Mouse (Mus musculus): ENCODE measurements at regions not wholly inside any gene's neighbourhood (a gene's known extent, or its start where the extent isn't known, plus 50 kb on each side); places are given as distances from the start of the nearest gene placed in this dataset.

DNA sequence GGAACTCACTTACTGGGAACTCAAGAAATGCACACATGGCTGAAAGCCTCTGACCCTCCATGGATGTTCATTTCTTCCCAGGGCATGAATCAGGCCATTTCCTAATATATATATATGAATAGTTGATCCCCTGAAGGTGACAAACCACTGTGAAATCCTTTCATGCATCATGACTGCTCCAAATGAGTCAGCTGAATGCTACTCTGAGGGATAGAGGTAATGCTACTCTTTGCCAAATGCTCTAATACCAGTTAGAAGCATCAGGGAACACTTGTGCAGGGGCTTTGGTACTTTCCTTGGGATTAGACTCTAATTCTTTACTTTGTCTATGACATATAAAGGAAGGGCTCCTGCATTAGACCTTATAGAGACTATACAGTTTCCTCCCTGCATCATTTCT lies 561.0 kb upstream of the Ercc4 start:
- TF ChIP-seq CTCF (conservative IDR thresholded peaks at IDR 0.05; ENCODE audit: low read length), result no peak
- TF ChIP-seq NANOG (IDR thresholded peaks at IDR 0.05; ENCODE audit: borderline replicate concordance, low read length), result no peak

Measured in E14TG2a.4 (cell line).